Mouse (Mus musculus): ENCODE results near the gene Olfr1274-ps.

GRCm38 (mm10) chr2:90452380-90452779, 53.9 kb downstream of the Olfr1274-ps start:
- TF ChIP-seq CTCF (IDR thresholded peaks at IDR 0.05; ENCODE audit: low read depth) (no peak), EP300 (optimal IDR thresholded peaks at IDR 0.05) (no peak)

Data from stomach, postnatal 0 days (tissue).